8 mouse cellular contexts compared by ENCODE assay signal in the genomic region with DNA sequence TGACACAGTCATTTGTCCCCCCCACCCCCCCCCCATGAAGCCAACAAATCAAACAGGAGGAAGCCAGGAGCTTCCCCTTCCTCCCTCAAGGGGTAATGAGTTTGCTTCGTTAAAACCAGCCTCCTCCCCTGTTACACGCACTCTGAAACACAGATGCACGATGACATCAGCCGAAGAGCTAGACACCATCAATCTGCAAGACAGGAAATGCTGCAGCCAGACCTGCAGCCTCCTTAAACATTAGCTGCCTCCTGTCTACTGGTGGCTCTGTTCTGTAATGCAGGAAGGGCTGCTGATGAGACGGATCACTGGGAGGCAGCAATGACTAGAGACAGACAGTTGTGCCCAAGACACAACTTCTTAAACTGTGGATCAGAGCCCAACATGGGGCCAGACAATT.
DNase-seq lines count a peak whose midpoint lies in the region; ATAC-seq and TF ChIP-seq lines count a peak whose summit lies in the region.

No protein-coding gene starts in this region.

- no peaks in the 10 kb centered on the region for H3K36me3 ChIP-seq in neural tube, embryonic 14.5 days (ENCODE audit: control insufficient read depth, insufficient read depth, low read length)

- no peaks in the 10 kb centered on the region for H3K9me3 ChIP-seq in neural tube, embryonic 14.5 days (ENCODE audit: control insufficient read depth, low read length)

- TF ChIP-seq POLR2A in embryonic fibroblast, embryonic 13.5 days (IDR thresholded peaks at IDR 0.05; ENCODE audit: low read depth, low read length), result no peak

- WGBS in neural tube, embryonic 14.5 days, result 16% methylated on average over 5 of the region's 5 CpGs

- ATAC-seq in neural tube, embryonic 14.5 days (ENCODE audit: low read depth), result peak; percentile 82

- no peak overlapping the region for H3K4me3 ChIP-seq in embryonic fibroblast, embryonic 13.5 days (ENCODE audit: insufficient read depth, low read length)
- H3K4me3 ChIP-seq in neural tube, embryonic 14.5 days (ENCODE audit: low read depth, low read length), result no peak overlapping the region

- peak; percentile 34 for DNase-seq in layer of hippocampus, adult 9-11 months
- DNase-seq in layer of hippocampus, postnatal 14 days (ENCODE audit: low spot score in 2 of 2), result no peak
- peak; percentile 27 to 59 for DNase-seq in kidney, postnatal 25 days
- DNase-seq in left cerebral cortex, postnatal 4 days, result no peak
- DNase-seq in Muller cell, postnatal 12 days (ENCODE audit: inconsistent ontology term), result no peak
- DNase-seq in cerebellum, adult 9-10 months, result no peak

- H3K27ac ChIP-seq in embryonic fibroblast, embryonic 13.5 days (ENCODE audit: insufficient read depth, low read length), result peak overlapping the region; percentile 1; the same call in 1 of the 2 replicates
- H3K27ac ChIP-seq in neural tube, embryonic 14.5 days (ENCODE audit: low read depth, low read length), result peak overlapping the region; percentile 48; the same call in 1 of the 2 replicates

- H3K4me2 ChIP-seq in neural tube, embryonic 14.5 days (ENCODE audit: low read depth, low read length), result no peak overlapping the region

- H3K4me1 ChIP-seq in embryonic fibroblast, embryonic 13.5 days (ENCODE audit: control insufficient read depth, insufficient read depth, low read length), result peaks cover 3% of the 10 kb centered on the region; the same call in 1 of the 2 replicates
- H3K4me1 ChIP-seq in neural tube, embryonic 14.5 days (ENCODE audit: control insufficient read depth, insufficient read depth, low read length), result 0 out of 2 replicates have a peak, but pooled peaks cover 9% of the 10 kb centered on the region

- H3K9ac ChIP-seq in neural tube, embryonic 14.5 days (replicated peaks; ENCODE audit: low read depth, low read length), result no peak overlapping the region

- intact Hi-C loops in left cerebral cortex, postnatal 4 days (cut with DNase I), result no loop called here

- no peaks in the 10 kb centered on the region for H3K27me3 ChIP-seq in neural tube, embryonic 14.5 days (ENCODE audit: control insufficient read depth, insufficient read depth, low read length)

- no peak for TF ChIP-seq CTCF in embryonic fibroblast, embryonic 13.5 days (IDR thresholded peaks at IDR 0.05; ENCODE audit: borderline replicate concordance, insufficient read depth, low read length)

Comparison
In these comparisons a context has a peak if more than half of its experiments do, and no peak if none do; other contexts are left out.
1. DNase-seq: peak in layer of hippocampus, adult 9-11 months (single experiment) and kidney, postnatal 25 days (2 of 2); none in layer of hippocampus, postnatal 14 days (0 of 2), left cerebral cortex, postnatal 4 days (single experiment), Muller cell, postnatal 12 days (single experiment) and cerebellum, adult 9-10 months (single experiment).